Mouse (Mus musculus) lung, adult 2 months (tissue): ENCODE data around the gene Hbb-y.

Experiments
- CTCF ChIP-seq: fragments of 200-500 bp; IDR thresholded peaks from 2 replicates; pipeline ENCODE4 v1.5.1; 2011; ENCODE audit warnings: mild to moderate bottlenecking, low read length, control low read depth; ENCODE audit not compliant: insufficient read depth
- POLR2A ChIP-seq: fragments of 200-500 bp; IDR thresholded peaks from 2 replicates; pipeline ENCODE4 v1.6.1; 2011; ENCODE audit warnings: low read depth, mild to moderate bottlenecking, control low read depth, low read length, borderline replicate concordance; ENCODE audit errors: extremely low read depth

DNA sequence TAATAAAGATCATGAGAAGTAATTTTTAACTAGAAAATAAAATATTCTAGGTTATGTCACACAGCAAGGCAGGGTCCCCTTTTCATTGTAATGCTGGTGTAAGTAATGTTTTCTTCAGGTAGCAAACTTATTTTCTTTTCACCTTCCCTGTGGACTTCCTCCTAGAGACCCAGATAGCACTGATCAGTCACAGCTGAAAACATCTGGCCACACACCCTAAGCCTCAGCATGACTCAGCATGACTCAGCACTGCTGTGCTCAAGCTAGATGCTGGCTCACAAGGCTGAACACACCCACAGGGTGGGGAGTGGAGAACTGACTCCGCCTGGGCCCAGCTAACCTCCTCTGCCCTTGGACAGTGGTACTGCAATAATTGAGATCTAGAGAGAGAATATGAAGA is 7.8 kb upstream of the Hbb-y start:
- no peak for TF ChIP-seq CTCF
- TF ChIP-seq POLR2A = no peak
